Mouse (Mus musculus) G1E (cell line): Measurements from ENCODE around the gene Aldh4a1.

Experiments used
- CTCF ChIP-seq: IDR thresholded peaks from 2 replicates; pipeline ENCODE4 v1.5.1; 2012; ENCODE audit warnings: low read depth, low read length, inconsistent platforms, mixed read lengths
- GATA1 ChIP-seq: IDR thresholded peaks from 2 replicates; pipeline ENCODE4 v1.6.1; 2012; ENCODE audit warnings: borderline replicate concordance, low read length, inconsistent platforms, mixed read lengths
- TAL1 ChIP-seq: conservative IDR thresholded peaks from 2 replicates; pipeline ENCODE4 v1.6.1; 2012; ENCODE audit warnings: low read depth, low read length, inconsistent platforms, mixed read lengths

DNA sequence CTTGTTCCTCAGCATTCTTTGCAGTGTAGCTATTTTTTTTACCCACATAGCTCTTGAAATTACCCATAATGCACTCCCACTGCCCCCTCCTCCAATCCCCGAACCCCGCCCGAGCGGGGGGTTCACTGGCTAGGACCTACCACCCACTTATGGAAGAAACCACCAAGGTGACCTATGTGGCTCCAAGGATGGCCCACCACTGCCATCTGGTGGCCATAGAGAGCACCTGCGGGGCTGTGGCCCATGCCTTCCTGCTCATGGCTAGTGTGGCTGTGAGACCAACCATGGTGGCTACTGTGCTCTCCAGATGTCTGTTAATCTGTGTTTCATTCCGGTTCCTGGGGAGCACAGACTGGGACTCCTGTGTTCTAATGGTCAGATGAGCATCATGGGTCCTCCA, 47.2 kb downstream of the Aldh4a1 start:
- TF ChIP-seq CTCF (peak; percentile 91), TAL1 (no peak), GATA1 (no peak)
